Mouse (Mus musculus): Measurements from ENCODE around the gene Evi2.

Evi2 gene

GRCm38 (mm10) chr11:79526549-79526948 is 3.8 kb downstream of the Evi2 start:
- no peak for DNase-seq (ENCODE audit: low spot score in 2 of 2)

GRCm38 (mm10) chr11:79524310-79524575 is 6.1 kb downstream of the Evi2 start:
- DNase-seq (ENCODE audit: low spot score in 2 of 2) = no peak

GRCm38 (mm10) chr11:79523560-79524309 is 6.7 kb downstream of the Evi2 start, which contains the start of gene Evi2b:
Gene Evi2b (minus strand): TSS chr11:79523762.
- no peak for DNase-seq (ENCODE audit: low spot score in 2 of 2)

GRCm38 (mm10) chr11:79522944-79523343 is 7.4 kb downstream of the Evi2 start:
- DNase-seq (ENCODE audit: low spot score in 2 of 2) = no peak

GRCm38 (mm10) chr11:79521930-79522329 is 8.5 kb downstream of the Evi2 start:
- DNase-seq (ENCODE audit: low spot score in 2 of 2) = no peak

GRCm38 (mm10) chr11:79520772-79521171 is 9.6 kb downstream of the Evi2 start:
- DNase-seq (ENCODE audit: low spot score in 2 of 2) = no peak

GRCm38 (mm10) chr11:79519878-79520291 is 10.5 kb downstream of the Evi2 start:
- DNase-seq (ENCODE audit: low spot score in 2 of 2) = no peak

GRCm38 (mm10) chr11:79519299-79519698 is 11.1 kb downstream of the Evi2 start:
- no peak for DNase-seq (ENCODE audit: low spot score in 2 of 2)

- no peak for DNase-seq (ENCODE audit: low spot score in 2 of 2)
Observed at GRCm38 (mm10) chr11:79515798-79516197, 14.6 kb downstream of the Evi2 start.

- DNase-seq (ENCODE audit: low spot score in 2 of 2) = no peak
Observed at GRCm38 (mm10) chr11:79515331-79515730, 15.1 kb downstream of the Evi2 start.

- no peak for DNase-seq (ENCODE audit: low spot score in 2 of 2)
Observed at GRCm38 (mm10) chr11:79511970-79512369, 18.4 kb downstream of the Evi2 start.

GRCm38 (mm10) chr11:79504506-79504905 is 25.9 kb downstream of the Evi2 start:
- DNase-seq (ENCODE audit: low spot score in 2 of 2) = no peak

GRCm38 (mm10) chr11:79503845-79504244 is 26.5 kb downstream of the Evi2 start, which contains the start of gene Omg:
Gene Omg (minus strand): TSS chr11:79504084.
- no peak for DNase-seq (ENCODE audit: low spot score in 2 of 2)

GRCm38 (mm10) chr11:79502917-79503316 is 27.5 kb downstream of the Evi2 start:
- DNase-seq (ENCODE audit: low spot score in 2 of 2) = no peak

GRCm38 (mm10) chr11:79494976-79495800 is 35.2 kb downstream of the Evi2 start:
- DNase-seq (ENCODE audit: low spot score in 2 of 2) = no peak

GRCm38 (mm10) chr11:79484721-79485120 is 45.7 kb downstream of the Evi2 start:
- no peak for DNase-seq (ENCODE audit: low spot score in 2 of 2)

GRCm38 (mm10) chr11:79483876-79484528 is 46.4 kb downstream of the Evi2 start:
- DNase-seq (ENCODE audit: low spot score in 2 of 2) = peak in 1 of 2 experiments; percentile 22

GRCm38 (mm10) chr11:79483392-79483791 is 47.0 kb downstream of the Evi2 start:
- DNase-seq (ENCODE audit: low spot score in 2 of 2) = no peak

GRCm38 (mm10) chr11:79468097-79468496 is 62.3 kb downstream of the Evi2 start:
- DNase-seq (ENCODE audit: low spot score in 2 of 2) = no peak
